In the genomic region with DNA sequence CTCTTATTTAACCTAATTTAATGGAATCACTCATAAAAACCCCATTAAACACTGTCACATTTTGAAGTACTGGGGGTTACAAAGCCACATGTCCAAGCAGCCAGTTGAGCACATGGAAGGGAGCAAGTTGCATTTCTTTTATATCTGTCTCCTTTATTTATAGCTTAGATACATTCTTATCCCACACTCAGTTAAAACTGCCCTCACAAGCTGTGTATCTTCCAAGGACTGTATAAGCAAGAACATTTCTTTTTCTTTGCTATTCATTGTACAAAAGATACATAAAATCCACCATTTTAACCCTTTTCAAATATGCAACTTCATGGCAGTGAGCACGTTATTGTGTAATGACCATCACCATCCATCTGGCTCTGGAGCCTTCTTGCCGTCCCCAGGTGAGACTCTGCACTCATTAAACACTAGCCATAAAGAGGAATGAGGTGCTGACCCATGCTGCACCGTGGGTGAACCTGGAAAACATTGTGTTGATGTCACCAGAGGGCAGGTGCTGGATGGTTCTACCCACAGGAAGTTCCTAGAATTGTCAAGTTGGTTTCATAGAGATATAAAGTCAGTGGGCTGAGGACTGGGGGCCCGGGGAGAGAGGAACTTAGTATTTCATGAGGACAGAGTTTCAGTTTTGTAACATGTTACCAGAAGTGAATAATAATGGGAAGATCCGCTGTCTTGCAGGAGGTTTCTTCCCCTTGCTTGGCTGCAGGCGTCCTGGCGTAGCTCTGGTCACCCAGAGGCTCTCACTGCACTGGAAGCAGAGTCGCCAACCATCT, we compare ENCODE assay signal across 24 mouse cellular contexts. TPM values are rescaled to one million over a fixed set of nuclear protein-coding genes. Genes with fewer than 3 reads are reported as not detected.
A peak's percentile ranks its signal among the peaks of the same experiment; 100 is the strongest.
DNase-seq lines count a peak whose midpoint lies in the region; ATAC-seq and TF ChIP-seq lines count a peak whose summit lies in the region.
"Had no signal": no experiment of that assay in that cellular context is flagged by ENCODE, and none has a peak within 500 bp of the region (broad histone marks: within the 10 kb centered on the region; RNA-seq: fewer than 3 reads in every experiment).

No protein-coding gene starts in this region.

- H3K9ac ChIP-seq in liver, postnatal 0 days (replicated peaks), result no peak overlapping the region
- H3K9ac ChIP-seq: embryonic facial prominence, embryonic 12.5 days; forebrain, postnatal 0 days; heart, embryonic 12.5 days; limb, embryonic 12.5 days; liver, embryonic 12.5 days; lung, embryonic 14.5 days; midbrain, embryonic 13.5 days had no signal

- no peak for TF ChIP-seq EP300 in liver, postnatal 0 days (IDR thresholded peaks at IDR 0.05; ENCODE audit: low read depth)

- no peak overlapping the region for H3K4me3 ChIP-seq in liver, postnatal 0 days (ENCODE audit: low read depth, low read length)
- no peak overlapping the region for H3K4me3 ChIP-seq in layer of hippocampus, adult 2 months
- H3K4me3 ChIP-seq: embryonic facial prominence, embryonic 12.5 days; gastrocnemius, adult 2 months; heart, embryonic 12.5 days; hindbrain, embryonic 10.5 days; limb, embryonic 12.5 days; liver, embryonic 12.5 days; midbrain, embryonic 13.5 days had no signal

- H3K9me3 ChIP-seq in liver, postnatal 0 days (ENCODE audit: low read length), result no peaks in the 10 kb centered on the region
- H3K9me3 ChIP-seq: embryonic facial prominence, embryonic 12.5 days; heart, embryonic 12.5 days; hindbrain, embryonic 10.5 days; limb, embryonic 12.5 days; liver, embryonic 12.5 days; midbrain, embryonic 13.5 days had no signal

- TF ChIP-seq CTCF in liver, postnatal 0 days (IDR thresholded peaks at IDR 0.05; ENCODE audit: low read depth), result no peak
- no peak for TF ChIP-seq CTCF in layer of hippocampus, adult 2 months (conservative IDR thresholded peaks at IDR 0.05)

- no peaks in the 10 kb centered on the region for H3K36me3 ChIP-seq in liver, postnatal 0 days (replicated peaks; ENCODE audit: insufficient read depth, low read length)
- H3K36me3 ChIP-seq: embryonic facial prominence, embryonic 12.5 days; heart, embryonic 12.5 days; hindbrain, embryonic 10.5 days; limb, embryonic 12.5 days; liver, embryonic 12.5 days; midbrain, embryonic 13.5 days had no signal

- H3K4me1 ChIP-seq in liver, postnatal 0 days (ENCODE audit: insufficient read depth), result no peaks in the 10 kb centered on the region
- H3K4me1 ChIP-seq: embryonic facial prominence, embryonic 12.5 days; heart, embryonic 12.5 days; hindbrain, embryonic 10.5 days; limb, embryonic 12.5 days; liver, embryonic 12.5 days; midbrain, embryonic 13.5 days had no signal

- H3K27me3 ChIP-seq in liver, postnatal 0 days (ENCODE audit: insufficient read depth, low read length), result no peaks in the 10 kb centered on the region
- H3K27me3 ChIP-seq: embryonic facial prominence, embryonic 12.5 days; limb, embryonic 12.5 days; liver, embryonic 12.5 days; midbrain, embryonic 13.5 days had no signal

- WGBS in liver, postnatal 0 days (ENCODE audit: insufficient replicate concordance), result 47% methylated on average over 8 of the region's 8 CpGs

- no peak overlapping the region for H3K27ac ChIP-seq in liver, postnatal 0 days (ENCODE audit: low read depth)
- no peak overlapping the region for H3K27ac ChIP-seq in layer of hippocampus, adult 2 months
- H3K27ac ChIP-seq: embryonic facial prominence, embryonic 12.5 days; gastrocnemius, adult 2 months; hindbrain, embryonic 10.5 days; limb, embryonic 12.5 days; liver, embryonic 12.5 days; midbrain, embryonic 13.5 days had no signal

- 0 out of 2 replicates have a peak overlapping the region, but pooled peaks have one; percentile 7 for H3K4me2 ChIP-seq in liver, postnatal 0 days (ENCODE audit: low read depth, low read length)
- H3K4me2 ChIP-seq: embryonic facial prominence, embryonic 12.5 days; heart, embryonic 12.5 days; limb, embryonic 12.5 days; liver, embryonic 12.5 days; lung, embryonic 14.5 days; midbrain, embryonic 13.5 days had no signal

- DNase-seq in adrenal gland, postnatal 10 days, result peak; percentile 6
- no peak for DNase-seq in adrenal gland, adult (ENCODE audit: inconsistent age in 2 of 2, low spot score in 1 of 2)
- DNase-seq in liver, postnatal 0 days, result no peak
- DNase-seq in liver, result no peak
- DNase-seq in layer of hippocampus, adult 2 months (ENCODE audit: low spot score in 2 of 2), result no peak
- DNase-seq in layer of hippocampus, adult 9-10 months (ENCODE audit: low spot score), result no peak
- DNase-seq: cerebellum, adult 2 months; cerebellum, postnatal 36 days; gastrocnemius, adult 2 months; heart, postnatal 10 days; lung, embryonic 14.5 days; thymus, postnatal 36 days had no signal

- ATAC-seq in liver, postnatal 0 days, result no peak
- peak; percentile 76 for ATAC-seq in common myeloid progenitor, adult 5-6 weeks (replicated peaks; ENCODE audit: low read depth, poor library complexity, severe bottlenecking)
- peak; percentile 83 for ATAC-seq in megakaryocyte progenitor cell, adult 5-6 weeks (replicated peaks; ENCODE audit: poor library complexity)
- ATAC-seq: hindbrain, embryonic 16.5 days; intestine, embryonic 16.5 days; liver, embryonic 12.5 days; midbrain, embryonic 13.5 days had no signal

RNA-seq across cellular contexts. Expression of a gene that starts 39.6 kb away (rescaled TPM):
- total RNA-seq in adrenal gland, postnatal 10 days (2021), result 100 to 1,000 TPM; 145 to 148 TPM
- polyA plus RNA-seq in liver, postnatal 0 days (2015; fragmentation: Nextera tagmentation; extraction: Ambion mirVana), result 4.9 and 5.1 TPM in 2 replicates
- total RNA-seq in common myeloid progenitor, adult 5-6 weeks (2017), result 1.5 TPM in 1 of 2 replicates, not detected in the other
- total RNA-seq in megakaryocyte progenitor cell, adult 5-6 weeks (2015), result 0.32 and 0.69 TPM in 2 replicates
- 0.24 TPM in 1 of 2 replicates, not detected in the other for total RNA-seq in megakaryocyte progenitor cell, adult 5-6 weeks (2017)
- total RNA-seq in layer of hippocampus, adult 2 months (2021), result 1 to 10 TPM; 2.8 to 3.0 TPM
- polyA plus RNA-seq: forebrain, embryonic 11.5 days had no signal

Comparison
In these comparisons a context has a peak if more than half of its experiments do, and no peak if none do; other contexts are left out.
1. RNA of a gene that starts 39.6 kb away (total RNA-seq): 145 to 148 TPM in adrenal gland, postnatal 10 days; 2.8 to 3.0 TPM in layer of hippocampus, adult 2 months, 0.24 to 0.69 TPM in megakaryocyte progenitor cell, adult 5-6 weeks and 1.5 TPM in common myeloid progenitor, adult 5-6 weeks; every median in the first group is over 10 times any median in the second.